Mouse (Mus musculus): ENCODE measurements around the gene Olfr486.
"Not testable (repeated sequence)": the region's sequence is repeated elsewhere in the genome, so short reads cannot be mapped to it uniquely, and the experiment has no call there.

GRCm38 (mm10) chr7:108172642-108173041 lies at the start of gene Olfr486:
- TF ChIP-seq MYC (IDR thresholded peaks at IDR 0.05; ENCODE audit: low read depth, low read length); EP300 (IDR thresholded peaks at IDR 0.05; ENCODE audit: low read length); CTCF (conservative IDR thresholded peaks at IDR 0.05 in 1 of 2, IDR thresholded peaks at IDR 0.05 in 1 of 2; ENCODE audit: low read depth in 2 of 2, low read length in 2 of 2); POLR2A (IDR thresholded peaks at IDR 0.05; ENCODE audit: low read depth, low read length); CHD2 (IDR thresholded peaks at IDR 0.05; ENCODE audit: low read length); HCFC1 (IDR thresholded peaks at IDR 0.05; ENCODE audit: low read depth, low read length); JUND (conservative IDR thresholded peaks at IDR 0.05; ENCODE audit: low read depth, low read length): not testable (repeated sequence)

All from CH12.LX (cell line).